Mouse (Mus musculus): ENCODE measurements around the gene Cisd1. TPM values are rescaled to one million over a fixed set of nuclear protein-coding genes. Genes with fewer than 3 reads are reported as not detected.

Gene Cisd1
- polyA plus RNA-seq, 1 experiment from 2014 or later, result 108 TPM

DNA sequence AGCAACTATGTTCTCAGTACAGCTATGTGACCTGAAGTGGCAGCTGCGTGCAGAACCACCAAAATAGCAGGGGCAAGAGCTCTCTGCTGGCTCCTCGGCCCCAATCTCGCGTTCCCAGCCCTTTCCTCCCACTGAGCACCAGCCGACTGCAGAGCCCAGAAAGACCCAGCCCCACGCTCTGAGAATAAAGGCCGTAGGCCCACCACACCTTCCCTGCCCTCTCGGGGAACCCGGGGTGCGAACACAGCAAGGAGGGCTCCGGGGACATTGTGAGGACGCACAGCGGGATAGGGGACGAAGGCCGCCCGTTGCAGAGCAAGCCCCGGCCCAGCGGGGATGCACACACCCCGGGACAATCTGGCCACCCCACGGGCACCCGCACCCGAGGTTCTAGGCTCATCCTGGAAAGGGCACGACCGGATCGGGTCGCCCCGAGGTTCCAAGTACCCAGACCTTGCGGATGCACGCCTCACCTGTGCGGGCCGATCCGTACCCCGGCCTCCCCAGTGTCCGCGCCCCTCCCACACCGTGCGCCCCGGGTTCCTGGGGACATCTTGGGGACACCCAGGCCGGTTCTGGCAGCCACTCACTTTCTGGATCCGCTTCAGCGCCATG lies 60.1 kb downstream of the Cisd1 start:
- peak; percentile 91 for DNase-seq (ENCODE audit: low spot score)
- ATAC-seq (replicated peaks; ENCODE audit: low FRiP score, low TSS enrichment, low read depth), result peak; percentile 87

DNA sequence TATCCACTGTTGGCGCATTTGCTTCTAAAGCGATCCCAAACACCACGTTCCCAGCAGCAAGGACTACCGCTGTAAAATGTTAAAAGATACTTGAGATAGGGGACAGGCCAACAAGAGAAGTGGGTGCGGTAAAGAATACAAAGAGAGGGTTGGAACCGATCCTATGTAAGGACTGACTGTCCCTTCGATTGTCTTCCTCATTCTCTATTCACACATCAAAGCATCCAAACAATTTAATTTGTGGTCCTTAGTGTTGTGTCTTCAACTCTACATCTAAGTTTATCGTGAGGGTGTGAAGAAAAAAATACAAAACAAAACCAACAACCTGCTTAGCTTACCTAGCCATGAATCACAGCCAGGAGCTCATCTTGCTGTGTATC lies 60.6 kb downstream of the Cisd1 start:
- H3K27ac ChIP-seq (ENCODE audit: low read depth), result peak overlapping the region; percentile 33; the same call in 1 of the 2 replicates
- peak overlapping the region; percentile 67 for H3K4me2 ChIP-seq (ENCODE audit: low read length)
- peaks cover 16% of the 10 kb centered on the region for H3K4me1 ChIP-seq (replicated peaks; ENCODE audit: control insufficient read depth, insufficient read depth, low read length)
- peak overlapping the region; percentile 91 for H3K9ac ChIP-seq (ENCODE audit: low read length)
- WGBS, result 13% methylated on average over 8 of the region's 8 CpGs
- H3K4me3 ChIP-seq (ENCODE audit: low read depth, low read length), result peak overlapping the region; percentile 94
- H3K27me3 ChIP-seq (replicated peaks; ENCODE audit: control insufficient read depth, insufficient read depth, low read length), result no peaks in the 10 kb centered on the region
- DNase-seq (ENCODE audit: low spot score), result no peak
- ATAC-seq (replicated peaks; ENCODE audit: low FRiP score, low TSS enrichment, low read depth), result no peak
- peaks cover 5% of the 10 kb centered on the region; the same call in 1 of the 2 replicates for H3K36me3 ChIP-seq (ENCODE audit: control insufficient read depth, insufficient read depth, low read length)
- no peaks in the 10 kb centered on the region for H3K9me3 ChIP-seq (ENCODE audit: control insufficient read depth, low read length)

More for the DNA sequence above, 60.1 kb downstream of the Cisd1 start:
- no peaks in the 10 kb centered on the region for H3K27me3 ChIP-seq (replicated peaks; ENCODE audit: control insufficient read depth, insufficient read depth, low read length)
- H3K9ac ChIP-seq (ENCODE audit: low read length), result peak overlapping the region; percentile 91
- peaks cover 16% of the 10 kb centered on the region for H3K4me1 ChIP-seq (replicated peaks; ENCODE audit: control insufficient read depth, insufficient read depth, low read length)
- H3K4me3 ChIP-seq (ENCODE audit: low read depth, low read length), result peak overlapping the region; percentile 94
- peak overlapping the region; percentile 33; the same call in 1 of the 2 replicates for H3K27ac ChIP-seq (ENCODE audit: low read depth)
- H3K9me3 ChIP-seq (ENCODE audit: control insufficient read depth, low read length), result no peaks in the 10 kb centered on the region
- peaks cover 5% of the 10 kb centered on the region; the same call in 1 of the 2 replicates for H3K36me3 ChIP-seq (ENCODE audit: control insufficient read depth, insufficient read depth, low read length)
- peak overlapping the region; percentile 67 for H3K4me2 ChIP-seq (ENCODE audit: low read length)
- under 1% methylated on average over 41 of the region's 41 CpGs for WGBS

Other genes with a start within 250 kb of the Cisd1 start
- 21.7 and 24.2 TPM in 2 replicates for gene Bicc1, start 185.3 kb downstream of the Cisd1 start, polyA plus RNA-seq (2014; fragmentation: Nextera tagmentation; extraction: Ambion mirVana)
- 74.2 and 85.2 TPM in 2 replicates for gene Tfam, start 106.7 kb downstream of the Cisd1 start, polyA plus RNA-seq (2014; fragmentation: Nextera tagmentation; extraction: Ambion mirVana)
- gene Ube2d1, start 59.7 kb downstream of the Cisd1 start, polyA plus RNA-seq (2014; fragmentation: Nextera tagmentation; extraction: Ambion mirVana), result 75.8 and 87.0 TPM in 2 replicates
- 19.9 and 21.5 TPM in 2 replicates for gene Ipmk, start 2.8 kb upstream of the Cisd1 start, polyA plus RNA-seq (2014; fragmentation: Nextera tagmentation; extraction: Ambion mirVana)